Mouse (Mus musculus) adrenal gland (tissue): ENCODE data around the gene Agap1.

Experiments
- intact Hi-C: fragments of 180-260 bp; cut with DNase I; formaldehyde crosslinking; loops from one replicate; pipeline ENCODE4 v1.15.1; 2025

Agap1 gene

GRCm38 (mm10) chr1:89541151-89541550, 86.5 kb downstream of the Agap1 start:
- intact Hi-C loops = no loop called here

- intact Hi-C loops = no loop called here
These were observed 87.9 kb downstream of the Agap1 start for GRCm38 (mm10) chr1:89542464-89542863.

DNA sequence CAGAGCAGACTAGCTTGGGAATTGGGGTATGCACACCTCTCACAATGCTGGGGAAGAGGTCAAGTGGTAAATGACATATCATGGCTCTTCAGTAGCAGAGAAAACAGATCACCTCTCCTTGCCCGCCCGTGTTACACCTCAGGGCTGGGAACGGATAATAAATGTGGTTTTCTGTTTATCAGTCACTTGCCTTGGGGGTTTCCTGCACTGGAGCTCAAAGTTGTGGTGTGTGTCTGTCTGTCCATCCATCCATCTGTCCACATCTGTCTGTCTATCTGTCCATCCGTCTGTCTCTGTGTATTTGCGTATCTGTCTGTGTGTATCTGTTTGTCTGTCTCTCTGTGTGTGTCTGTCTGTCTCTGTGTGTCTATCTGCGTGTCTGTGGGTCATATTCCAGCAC, 88.7 kb downstream of the Agap1 start:
- intact Hi-C loops = no loop called here

DNA sequence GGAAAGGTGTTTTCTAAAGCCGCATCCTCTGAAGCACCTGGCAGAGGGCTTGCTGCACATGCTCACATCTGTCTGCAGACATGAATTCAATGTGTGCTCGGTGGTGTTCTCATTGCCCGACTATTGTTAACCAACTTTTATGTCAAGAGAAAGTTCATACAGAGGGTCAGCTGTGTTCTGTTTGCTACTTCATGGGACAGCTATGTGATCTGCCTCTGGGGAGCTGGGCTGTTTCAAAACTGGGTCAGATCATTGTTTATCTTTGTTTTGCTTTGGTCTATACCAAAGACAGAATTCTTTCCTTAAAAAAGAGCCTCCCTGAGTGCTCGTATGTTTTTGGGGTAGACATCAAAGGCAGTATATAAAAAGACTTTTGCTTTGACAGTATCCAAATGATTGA, 89.5 kb downstream of the Agap1 start:
- intact Hi-C loops = no loop called here

DNA sequence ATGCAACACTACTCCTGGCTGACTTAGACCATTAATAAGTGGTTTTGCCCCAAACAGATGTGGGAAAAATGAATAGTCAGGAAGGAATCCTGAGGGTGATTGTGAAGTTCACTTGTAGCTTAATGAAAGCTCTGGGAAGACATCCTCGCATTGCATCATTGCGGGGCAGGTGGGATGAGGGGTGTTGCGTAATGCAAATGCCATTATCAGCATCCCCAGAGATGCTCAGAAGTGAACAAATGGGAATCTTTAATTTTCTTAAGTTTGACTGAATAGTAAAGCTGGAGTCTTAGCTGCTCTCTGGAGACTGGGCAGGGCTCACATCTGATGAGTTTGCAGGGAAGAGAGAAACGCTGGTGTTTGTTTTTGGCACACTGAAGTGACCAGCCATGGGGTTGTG, 90.5 kb downstream of the Agap1 start:
- intact Hi-C loops = no loop called here

DNA sequence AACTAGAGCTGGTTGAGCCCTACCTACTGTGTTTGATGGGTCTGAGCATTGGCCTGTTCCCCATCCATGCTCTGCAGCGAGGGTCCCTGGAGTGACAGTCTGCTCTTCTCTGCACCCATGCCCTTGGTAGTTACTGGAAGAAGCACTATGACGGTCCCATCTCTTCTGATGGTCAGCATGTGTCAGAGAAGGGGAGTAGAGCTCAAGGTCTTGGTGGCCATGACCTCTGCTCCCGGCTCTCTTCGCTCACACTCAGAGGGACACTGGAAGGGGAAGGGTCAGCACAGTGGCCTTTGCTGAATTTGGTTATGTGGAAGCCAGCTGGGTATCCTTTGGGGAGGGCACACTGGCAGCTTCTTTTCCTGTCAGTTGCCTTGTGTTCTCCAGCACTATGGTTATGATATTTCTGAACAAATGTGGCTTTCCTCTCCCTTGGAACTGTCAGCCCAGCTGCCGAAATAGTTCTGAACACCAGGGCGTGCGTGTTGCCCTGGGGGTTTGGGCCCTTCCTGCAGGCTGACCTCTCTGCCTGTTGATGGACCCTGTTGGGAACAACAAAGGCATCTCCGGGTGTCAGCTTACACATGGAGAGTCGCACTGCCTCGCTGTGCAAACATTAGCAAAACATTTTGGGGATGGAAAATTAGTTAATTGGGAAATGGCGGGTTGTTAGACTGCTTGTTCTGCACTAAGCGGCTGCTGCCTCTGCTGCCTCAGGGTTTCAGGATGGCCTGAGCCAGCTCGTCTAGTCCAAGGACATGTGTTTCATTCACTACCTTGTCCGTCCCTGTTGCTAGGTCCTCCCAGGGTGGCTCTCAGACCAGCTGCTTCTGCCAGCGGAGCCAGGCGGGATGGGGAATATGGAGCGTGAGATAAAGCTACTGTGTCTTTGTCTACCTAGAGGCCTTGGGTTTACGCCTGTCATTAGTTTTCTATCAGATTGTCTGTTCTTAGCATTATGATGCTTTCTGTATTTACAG, 93.2 kb downstream of the Agap1 start:
- intact Hi-C loops = no loop called here

GRCm38 (mm10) chr1:89550061-89550869, 95.7 kb downstream of the Agap1 start:
- intact Hi-C loops = no loop called here

DNA sequence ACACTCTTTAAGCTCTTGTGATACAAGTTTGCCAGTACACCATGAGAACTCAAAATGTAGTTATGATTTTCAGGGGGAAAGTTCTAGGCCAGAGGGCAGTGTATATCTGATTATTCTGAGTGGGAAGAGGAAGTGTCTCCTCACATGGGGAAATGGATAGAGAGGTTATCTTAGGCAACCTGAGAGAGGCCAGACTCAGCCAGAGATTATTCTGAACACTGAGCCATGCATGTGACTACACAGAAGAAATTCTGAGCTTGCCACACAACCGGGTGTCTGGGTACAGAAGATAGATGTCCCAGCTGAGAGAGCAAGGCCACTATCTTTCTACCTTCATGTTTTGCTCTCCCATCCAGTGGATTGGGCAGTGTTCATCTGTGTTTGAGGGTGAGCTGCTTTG, 97.9 kb downstream of the Agap1 start:
- intact Hi-C loops = no loop called here

- intact Hi-C loops = no loop called here
These were observed 99.2 kb downstream of the Agap1 start for GRCm38 (mm10) chr1:89553791-89554190.

DNA sequence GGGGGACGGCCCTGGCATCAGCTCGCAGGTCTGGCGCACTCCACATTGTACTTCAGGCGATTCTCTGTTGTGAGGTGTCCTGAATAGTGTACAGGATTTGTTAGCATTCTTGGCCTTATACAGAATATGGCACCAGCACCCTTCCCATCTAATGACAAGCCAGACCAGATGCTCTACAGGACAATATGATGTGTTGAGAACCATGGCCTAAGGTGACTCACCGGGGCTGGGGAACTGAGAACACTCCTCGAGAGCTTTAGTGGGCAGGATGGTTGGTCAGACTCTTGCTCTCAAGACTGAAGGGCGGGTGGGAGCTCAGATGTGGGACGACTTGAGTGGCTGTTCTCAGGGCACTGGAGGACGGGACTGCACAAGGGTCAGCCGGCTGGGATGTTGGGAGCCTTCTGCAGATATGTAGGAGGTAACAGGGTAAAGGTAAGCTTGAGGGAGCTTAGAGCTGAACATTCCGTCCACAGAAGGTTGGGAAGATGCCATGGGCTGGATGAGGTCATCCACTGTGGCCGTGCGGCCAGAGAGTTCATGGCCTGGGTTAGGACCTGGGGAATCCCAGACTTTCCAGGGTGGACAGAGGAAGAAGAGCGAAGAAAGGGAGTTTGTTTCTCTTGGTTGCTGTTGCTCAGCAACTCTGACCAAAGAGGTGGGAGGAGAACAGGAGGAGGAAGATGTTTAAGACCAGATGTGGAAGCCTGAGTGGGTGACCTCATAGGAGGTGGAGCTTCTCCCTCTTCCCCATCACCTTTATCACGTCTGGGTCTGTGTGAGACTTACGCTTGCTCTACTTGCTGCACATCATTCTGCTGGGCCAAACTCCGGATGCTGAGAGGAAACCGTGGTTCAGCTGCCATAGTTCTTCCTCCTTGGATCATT, 100.6 kb downstream of the Agap1 start:
- intact Hi-C loops = no loop called here

DNA sequence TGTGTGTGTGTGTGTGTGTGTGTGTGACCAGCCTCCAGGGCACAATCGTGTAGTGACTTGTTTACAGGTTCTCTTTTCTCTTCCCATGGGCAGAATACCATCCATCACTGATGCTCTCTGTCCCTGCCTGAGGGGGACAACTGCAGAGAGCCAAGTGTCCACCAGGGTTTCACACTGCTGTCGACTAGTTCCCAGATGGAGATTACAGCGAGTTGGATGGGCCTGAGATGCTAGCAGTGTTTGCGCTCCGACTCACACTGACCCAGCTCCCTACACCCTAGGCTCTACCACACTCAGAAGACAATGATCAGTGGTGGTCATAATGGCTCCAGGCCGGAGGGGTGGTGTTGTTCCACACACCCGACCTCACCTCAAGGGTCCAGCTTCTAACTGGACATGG, 101.4 kb downstream of the Agap1 start:
- intact Hi-C loops = no loop called here

- intact Hi-C loops = no loop called here
These were observed 102.8 kb downstream of the Agap1 start for GRCm38 (mm10) chr1:89557401-89557800.

GRCm38 (mm10) chr1:89558080-89558479, 103.5 kb downstream of the Agap1 start:
- intact Hi-C loops = no loop called here

DNA sequence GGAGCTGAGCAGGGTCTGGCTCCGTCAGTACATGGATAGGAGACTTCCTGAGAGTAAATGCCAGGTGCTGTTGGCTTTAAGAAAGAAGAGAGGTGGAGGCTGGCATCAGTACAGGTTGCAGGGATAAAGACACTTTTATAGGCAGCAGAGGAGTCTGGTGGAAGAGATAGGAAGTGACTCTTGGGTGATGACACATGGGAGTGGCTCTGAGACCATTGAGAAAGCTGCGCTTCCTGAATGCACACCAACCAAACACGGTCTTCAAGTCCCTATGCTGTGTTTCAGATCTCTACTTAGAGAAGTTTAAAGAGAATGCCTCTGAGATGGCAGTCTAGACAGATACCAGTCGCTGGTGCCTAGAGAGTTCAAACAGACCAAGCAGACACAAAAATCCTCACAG, 108.8 kb downstream of the Agap1 start:
- intact Hi-C loops = no loop called here

DNA sequence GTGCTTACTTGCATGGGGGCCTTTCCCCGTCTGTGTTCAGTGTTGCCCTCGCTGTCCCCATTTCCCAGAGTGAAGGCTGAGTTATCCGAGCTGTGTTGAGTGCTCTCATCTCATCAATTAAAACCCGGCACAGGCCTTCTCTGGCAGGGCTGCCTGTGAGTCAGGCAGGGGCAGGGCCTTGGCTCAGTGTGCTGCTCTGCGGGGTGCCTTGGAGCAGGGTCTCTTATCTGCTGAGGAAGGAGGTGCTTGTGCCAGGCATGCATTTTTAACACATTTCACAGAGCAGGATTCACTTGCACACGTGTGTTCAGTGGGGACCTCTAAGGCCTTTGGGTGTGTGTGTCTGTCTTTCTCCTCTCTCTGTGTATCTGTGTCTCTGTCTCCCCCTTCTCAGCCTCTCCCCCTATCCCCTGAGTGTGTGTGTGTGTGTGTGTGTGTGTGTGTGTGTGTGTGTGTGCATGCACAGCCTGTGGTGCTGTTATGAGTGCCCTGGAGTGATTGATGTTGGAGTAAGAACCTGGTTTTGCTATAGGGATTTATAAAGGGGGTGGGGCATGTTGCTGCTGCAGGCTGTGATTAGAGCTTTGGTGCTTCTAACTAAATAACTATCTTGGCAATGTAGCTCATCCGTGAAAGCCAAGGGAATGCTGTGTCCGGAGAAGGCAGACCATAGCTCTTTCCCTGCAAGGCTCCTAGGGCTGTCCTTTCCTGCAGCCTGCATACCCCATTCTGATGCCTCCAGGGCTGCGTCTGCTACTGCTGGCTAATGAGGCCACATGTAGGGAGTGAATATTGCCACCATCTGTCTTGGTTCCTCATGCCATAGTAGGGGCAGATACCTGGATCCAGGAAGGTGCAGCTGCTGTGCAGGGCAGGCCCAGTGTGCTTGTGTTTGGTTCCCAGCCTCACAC, 112.2 kb downstream of the Agap1 start:
- intact Hi-C loops = no loop called here

GRCm38 (mm10) chr1:89568546-89569405, 114.2 kb downstream of the Agap1 start:
- intact Hi-C loops = no loop called here

DNA sequence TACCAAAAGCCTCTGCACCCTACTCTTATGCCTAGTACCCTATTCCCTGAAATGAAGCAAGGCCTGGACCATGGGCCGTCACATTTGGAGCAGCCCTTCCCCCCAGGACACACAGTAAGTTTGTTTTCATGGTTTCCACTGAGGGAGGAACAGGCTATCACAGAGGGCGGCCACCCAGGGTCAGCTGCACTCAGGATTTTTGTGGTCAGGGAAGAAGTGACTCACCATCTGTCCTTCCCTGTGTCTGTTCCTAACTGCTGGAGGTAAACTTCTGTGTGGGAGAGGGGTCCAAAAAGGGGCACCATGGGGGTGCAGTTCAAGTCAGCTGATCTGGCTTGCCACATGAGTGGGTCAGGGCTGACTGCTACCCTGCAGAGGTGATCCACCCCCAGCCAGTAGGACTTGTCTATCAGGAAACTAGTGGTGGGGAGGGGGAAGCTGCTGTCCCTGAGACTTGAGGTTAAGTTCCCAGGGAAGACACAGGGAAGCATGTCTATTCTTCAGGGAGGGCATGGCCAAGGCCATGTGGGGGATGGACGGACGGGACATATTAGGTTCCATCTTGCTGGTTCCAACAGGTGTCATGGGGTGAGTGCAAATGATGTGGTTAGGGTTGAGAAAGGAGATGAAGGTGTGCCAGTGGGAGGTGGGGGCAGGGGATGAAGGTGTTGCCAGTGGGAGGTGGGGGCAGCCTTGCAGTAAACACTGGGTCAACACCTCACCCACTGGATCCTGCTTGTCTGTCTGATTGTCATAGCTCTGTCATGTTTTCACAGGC, 116.1 kb downstream of the Agap1 start:
- intact Hi-C loops = no loop called here

DNA sequence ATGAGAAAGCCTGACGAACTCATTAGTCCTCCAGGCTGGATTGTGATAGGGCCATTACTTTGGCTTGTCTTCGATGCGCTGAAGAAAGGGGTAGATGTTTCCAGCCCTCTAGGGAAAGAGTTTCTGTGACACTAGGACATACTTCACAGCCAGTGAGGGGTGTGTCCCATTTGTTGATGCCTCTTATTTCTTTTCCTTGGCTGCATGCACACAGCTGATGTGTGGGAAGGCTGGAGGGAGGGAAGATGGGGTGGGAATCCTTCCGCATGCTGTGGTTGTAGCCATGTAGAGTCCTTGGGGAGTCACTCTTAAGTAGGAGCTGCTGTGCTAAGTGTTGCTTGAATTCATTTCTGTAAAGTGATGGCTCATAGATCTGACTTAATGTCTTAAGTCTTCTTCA, 118.9 kb downstream of the Agap1 start:
- intact Hi-C loops = no loop called here
